Mouse (Mus musculus) megakaryocyte, embryonic 14.5 days (primary cell): ENCODE data around the gene Tmod4.

Source experiments
- FLI1 ChIP-seq: IDR thresholded peaks from 2 replicates; pipeline ENCODE4 v1.6.1; 2012; ENCODE audit warnings: low read length, inconsistent platforms, mixed read lengths
- GATA1 ChIP-seq: IDR thresholded peaks from 3 replicates; pipeline ENCODE4 v1.6.1; 2012; ENCODE audit warnings: mixed read lengths, low read length, inconsistent platforms, borderline replicate concordance

- TF ChIP-seq GATA1 = no peak
- no peak for TF ChIP-seq FLI1
These were observed 18.5 kb upstream of the Tmod4 start for GRCm38 (mm10) chr3:95105586-95106337.
